Mouse (Mus musculus): ENCODE data around the gene Klf7. TPM values are rescaled to one million over a fixed set of nuclear protein-coding genes. Genes with fewer than 3 reads are reported as not detected.

The Klf7 gene
- polyA plus RNA-seq, 1 experiment, result 6.9 TPM

- H3K4me1 ChIP-seq (ENCODE audit: control insufficient read depth, insufficient read depth, low read length), result peaks cover 10% of the 10 kb centered on the region
- H3K27me3 ChIP-seq (replicated peaks; ENCODE audit: control insufficient read depth, insufficient read depth, low read length), result no peaks in the 10 kb centered on the region
- 13% methylated on average over 5 of the region's 5 CpGs for WGBS
- DNase-seq, result no peak
- no peaks in the 10 kb centered on the region; the same call in 1 of the 2 replicates for H3K36me3 ChIP-seq (ENCODE audit: control insufficient read depth, insufficient read depth, low read length)
- no peak for TF ChIP-seq CTCF (conservative IDR thresholded peaks at IDR 0.05; ENCODE audit: insufficient read depth, insufficient read length, low read depth, low read length)
- no peak overlapping the region for H3K4me3 ChIP-seq (ENCODE audit: insufficient read depth, low read depth, low read length)
- H3K27ac ChIP-seq (ENCODE audit: insufficient read depth, low read depth, low read length), result no peak overlapping the region; the same call in 1 of the 2 replicates
Observed at GRCm38 (mm10) chr1:64106127-64106526, 16.0 kb downstream of the Klf7 start.

- Histone ChIP-seq H3K4me3 (ENCODE audit: insufficient read depth, low read depth, low read length) (no peak overlapping the region), H3K27me3 (replicated peaks; ENCODE audit: control insufficient read depth, insufficient read depth, low read length) (no peaks in the 10 kb centered on the region), H3K4me1 (ENCODE audit: control insufficient read depth, insufficient read depth, low read length) (peaks cover 10% of the 10 kb centered on the region), H3K27ac (ENCODE audit: insufficient read depth, low read depth, low read length) (no peak overlapping the region), H3K36me3 (ENCODE audit: control insufficient read depth, insufficient read depth, low read length) (no peaks in the 10 kb centered on the region; the same call in 1 of the 2 replicates)
- TF ChIP-seq POLR2A (IDR thresholded peaks at IDR 0.05; ENCODE audit: low read depth, low read length) (no peak), CTCF (conservative IDR thresholded peaks at IDR 0.05; ENCODE audit: insufficient read depth, insufficient read length, low read depth, low read length) (no peak)
- DNase-seq, result no peak
- 75% methylated on average over 7 of the region's 7 CpGs for WGBS
Observed at GRCm38 (mm10) chr1:64105181-64105646, 16.9 kb downstream of the Klf7 start.

GRCm38 (mm10) chr1:64104665-64105064 is 17.4 kb downstream of the Klf7 start:
- TF ChIP-seq CTCF (conservative IDR thresholded peaks at IDR 0.05; ENCODE audit: insufficient read depth, insufficient read length, low read depth, low read length) (no peak), POLR2A (IDR thresholded peaks at IDR 0.05; ENCODE audit: low read depth, low read length) (no peak)
- no peak overlapping the region for H3K27ac ChIP-seq (ENCODE audit: insufficient read depth, low read depth, low read length)
- H3K36me3 ChIP-seq (ENCODE audit: control insufficient read depth, insufficient read depth, low read length), result no peaks in the 10 kb centered on the region; the same call in 1 of the 2 replicates
- H3K4me3 ChIP-seq (ENCODE audit: insufficient read depth, low read depth, low read length), result no peak overlapping the region
- WGBS, result 70% methylated on average over 3 of the region's 3 CpGs
- no peaks in the 10 kb centered on the region for H3K27me3 ChIP-seq (replicated peaks; ENCODE audit: control insufficient read depth, insufficient read depth, low read length)
- DNase-seq, result no peak
- H3K4me1 ChIP-seq (ENCODE audit: control insufficient read depth, insufficient read depth, low read length), result peaks cover 12% of the 10 kb centered on the region

DNA sequence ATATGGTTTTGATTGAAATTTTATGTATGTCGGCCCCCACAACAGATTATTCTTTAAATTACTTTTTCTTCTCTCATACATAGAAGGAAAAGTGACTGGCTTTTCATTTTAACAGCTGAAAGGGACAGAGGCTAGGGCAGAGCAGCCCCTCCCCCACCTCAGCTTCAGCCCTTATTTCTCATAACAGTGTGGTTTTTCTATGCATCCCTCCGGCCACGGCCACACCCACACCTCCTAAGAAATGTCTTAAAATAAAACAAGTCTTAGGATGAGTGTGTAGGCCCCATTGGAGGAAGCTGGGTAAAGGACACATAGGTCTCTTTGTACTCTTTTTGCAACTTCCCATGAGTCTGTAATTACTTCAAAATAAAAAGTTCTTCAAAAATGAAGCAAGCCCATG is 20.8 kb downstream of the Klf7 start:
- DNase-seq, result no peak
- H3K4me3 ChIP-seq (ENCODE audit: insufficient read depth, low read depth, low read length), result no peak overlapping the region
- peaks cover 25% of the 10 kb centered on the region for H3K4me1 ChIP-seq (ENCODE audit: control insufficient read depth, insufficient read depth, low read length)
- no peak overlapping the region for H3K27ac ChIP-seq (ENCODE audit: insufficient read depth, low read depth, low read length)
- TF ChIP-seq POLR2A (IDR thresholded peaks at IDR 0.05; ENCODE audit: low read depth, low read length) (no peak), CTCF (conservative IDR thresholded peaks at IDR 0.05; ENCODE audit: insufficient read depth, insufficient read length, low read depth, low read length) (no peak)
- WGBS, result 72% methylated on average over 3 of the region's 3 CpGs
- no peaks in the 10 kb centered on the region for H3K27me3 ChIP-seq (replicated peaks; ENCODE audit: control insufficient read depth, insufficient read depth, low read length)
- H3K36me3 ChIP-seq (ENCODE audit: control insufficient read depth, insufficient read depth, low read length), result no peaks in the 10 kb centered on the region; the same call in 1 of the 2 replicates

DNA sequence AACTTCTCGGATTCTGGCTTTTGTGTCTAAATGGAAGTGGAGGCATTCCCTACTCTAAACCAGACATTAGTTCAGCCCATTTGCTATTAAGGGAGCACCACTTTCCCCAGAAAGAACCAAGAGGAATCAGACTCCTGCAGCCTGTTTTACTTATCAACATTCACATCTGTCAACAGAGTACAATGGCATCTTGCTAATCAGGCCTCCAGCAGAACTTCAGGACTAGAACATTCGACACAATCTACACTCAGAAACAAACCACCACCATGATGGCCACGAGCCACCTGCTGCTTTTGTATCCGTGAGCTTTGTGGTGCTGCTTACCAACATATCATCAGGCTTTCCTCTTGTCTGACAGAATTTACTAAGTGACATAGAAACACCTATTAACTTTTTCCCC is 23.3 kb downstream of the Klf7 start:
- H3K36me3 ChIP-seq (ENCODE audit: control insufficient read depth, insufficient read depth, low read length), result no peaks in the 10 kb centered on the region
- no peak for DNase-seq
- H3K4me3 ChIP-seq (ENCODE audit: insufficient read depth, low read depth, low read length), result no peak overlapping the region
- peak overlapping the region; percentile 62 for H3K27ac ChIP-seq (ENCODE audit: insufficient read depth, low read depth, low read length)
- 70% methylated on average over 4 of the region's 4 CpGs for WGBS
- H3K27me3 ChIP-seq (replicated peaks; ENCODE audit: control insufficient read depth, insufficient read depth, low read length), result no peaks in the 10 kb centered on the region
- peaks cover 19% of the 10 kb centered on the region for H3K4me1 ChIP-seq (ENCODE audit: control insufficient read depth, insufficient read depth, low read length)
- TF ChIP-seq POLR2A (IDR thresholded peaks at IDR 0.05; ENCODE audit: low read depth, low read length), result no peak
- no peak for TF ChIP-seq CTCF (conservative IDR thresholded peaks at IDR 0.05; ENCODE audit: insufficient read depth, insufficient read length, low read depth, low read length)

- WGBS, result 44% methylated on average over 6 of the region's 6 CpGs
- TF ChIP-seq CTCF (conservative IDR thresholded peaks at IDR 0.05; ENCODE audit: insufficient read depth, insufficient read length, low read depth, low read length) (no peak), POLR2A (IDR thresholded peaks at IDR 0.05; ENCODE audit: low read depth, low read length) (no peak)
- H3K4me3 ChIP-seq (ENCODE audit: insufficient read depth, low read depth, low read length), result no peak overlapping the region
- peak; percentile 78 for DNase-seq
- no peaks in the 10 kb centered on the region for H3K27me3 ChIP-seq (replicated peaks; ENCODE audit: control insufficient read depth, insufficient read depth, low read length)
- peaks cover 19% of the 10 kb centered on the region for H3K4me1 ChIP-seq (ENCODE audit: control insufficient read depth, insufficient read depth, low read length)
- H3K27ac ChIP-seq (ENCODE audit: insufficient read depth, low read depth, low read length), result peak overlapping the region; percentile 62
- H3K36me3 ChIP-seq (ENCODE audit: control insufficient read depth, insufficient read depth, low read length), result no peaks in the 10 kb centered on the region
Observed at GRCm38 (mm10) chr1:64097640-64098287, 24.3 kb downstream of the Klf7 start.

DNA sequence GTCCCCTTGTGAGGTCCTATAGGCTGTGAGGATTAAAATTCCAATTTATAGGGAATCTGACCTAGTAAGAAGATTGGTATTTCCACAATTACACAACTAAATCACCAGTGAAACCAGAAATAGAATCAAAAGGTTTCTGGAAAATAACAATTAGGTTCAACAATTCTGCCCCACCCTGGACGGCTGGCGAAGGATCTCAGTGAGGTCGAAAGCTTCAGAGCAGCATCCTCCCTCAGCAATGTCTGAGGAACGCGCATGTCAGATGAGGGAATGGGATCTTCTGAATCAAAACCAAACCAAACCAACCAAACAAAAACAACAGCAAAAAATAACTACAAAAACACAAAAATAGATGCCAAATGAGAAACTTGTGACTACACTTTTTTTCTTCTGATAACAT is 29.1 kb downstream of the Klf7 start:
- no peaks in the 10 kb centered on the region for H3K36me3 ChIP-seq (ENCODE audit: control insufficient read depth, insufficient read depth, low read length)
- no peak overlapping the region for H3K27ac ChIP-seq (ENCODE audit: insufficient read depth, low read depth, low read length)
- peaks cover 22% of the 10 kb centered on the region for H3K4me1 ChIP-seq (ENCODE audit: control insufficient read depth, insufficient read depth, low read length)
- no peak overlapping the region for H3K4me3 ChIP-seq (ENCODE audit: insufficient read depth, low read depth, low read length)
- 76% methylated on average over 5 of the region's 5 CpGs for WGBS
- DNase-seq, result peak; percentile 51
- TF ChIP-seq POLR2A (IDR thresholded peaks at IDR 0.05; ENCODE audit: low read depth, low read length), result no peak
- TF ChIP-seq CTCF (conservative IDR thresholded peaks at IDR 0.05; ENCODE audit: insufficient read depth, insufficient read length, low read depth, low read length), result no peak
- H3K27me3 ChIP-seq (replicated peaks; ENCODE audit: control insufficient read depth, insufficient read depth, low read length), result no peaks in the 10 kb centered on the region

All from kidney, adult 2 months (tissue).